Mouse (Mus musculus): ENCODE results near the gene Mpc1. TPM values are rescaled to one million over a fixed set of nuclear protein-coding genes. Genes with fewer than 3 reads are reported as not detected.
A peak's percentile ranks its signal among the peaks of the same experiment; 100 is the strongest.
"Not testable (repeated sequence)": the region's sequence is repeated elsewhere in the genome, so short reads cannot be mapped to it uniquely, and the experiment has no call there.

Mpc1 gene
- polyA plus RNA-seq, 1 experiment from 2014 or later: 87.9 TPM

GRCm38 (mm10) chr17:8326877-8327276, 44.2 kb downstream of the Mpc1 start:
- not testable (repeated sequence) for H3K4me3 ChIP-seq (ENCODE audit: low read depth, low read length); DNase-seq (ENCODE audit: low spot score); H3K9ac ChIP-seq (ENCODE audit: low read length); H3K4me1 ChIP-seq (replicated peaks; ENCODE audit: control insufficient read depth, insufficient read depth, low read length); ATAC-seq (replicated peaks; ENCODE audit: low FRiP score); H3K27ac ChIP-seq (ENCODE audit: low read depth, low read length); H3K27me3 ChIP-seq (ENCODE audit: control insufficient read depth, insufficient read depth, low read length); H3K4me2 ChIP-seq (ENCODE audit: low read depth, low read length, severe bottlenecking); H3K9me3 ChIP-seq (ENCODE audit: control insufficient read depth, low read length); H3K36me3 ChIP-seq (ENCODE audit: control insufficient read depth, insufficient read depth, low read length)
- 89% methylated on average over 10 of the region's 11 CpGs for WGBS

DNA sequence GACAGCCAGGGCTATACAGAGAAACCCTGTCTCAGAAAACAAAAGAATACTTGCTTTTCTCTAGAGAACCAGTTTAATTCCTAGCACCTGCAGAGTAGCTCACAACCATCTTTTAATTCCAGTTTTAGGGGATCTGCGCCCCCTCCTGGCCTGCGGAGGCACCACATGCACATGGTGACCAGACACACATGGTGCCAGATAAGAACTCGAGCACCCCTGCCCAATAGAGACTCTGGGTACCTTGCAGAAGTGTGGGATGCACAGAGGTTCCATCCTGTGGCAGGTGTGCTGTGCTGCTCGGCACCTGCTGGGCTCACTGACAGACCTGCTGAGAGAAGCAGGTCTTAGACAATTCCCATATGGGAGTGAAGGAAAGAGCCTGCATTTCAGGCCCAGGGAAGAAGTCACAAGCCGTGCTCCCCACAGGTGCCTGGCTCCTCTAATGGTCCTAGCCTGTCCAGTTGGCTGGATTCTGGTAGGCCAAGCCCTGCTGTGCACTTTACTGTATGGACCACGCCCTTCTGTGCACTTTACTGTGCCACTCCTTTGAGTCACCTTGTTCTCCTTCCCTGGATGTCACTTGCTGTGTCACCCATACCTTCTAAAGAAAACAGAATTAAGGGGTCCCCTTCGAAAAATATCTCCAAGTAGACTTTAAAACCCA, 45.9 kb downstream of the Mpc1 start:
- Histone ChIP-seq H3K9ac (ENCODE audit: low read length) (no peak overlapping the region), H3K4me1 (replicated peaks; ENCODE audit: control insufficient read depth, insufficient read depth, low read length) (no peaks in the 10 kb centered on the region), H3K27ac (ENCODE audit: low read depth, low read length) (no peak overlapping the region), H3K27me3 (ENCODE audit: control insufficient read depth, insufficient read depth, low read length) (no peaks in the 10 kb centered on the region), H3K4me3 (ENCODE audit: low read depth, low read length) (no peak overlapping the region), H3K9me3 (ENCODE audit: control insufficient read depth, low read length) (no peaks in the 10 kb centered on the region), H3K4me2 (ENCODE audit: low read depth, low read length, severe bottlenecking) (no peak overlapping the region), H3K36me3 (ENCODE audit: control insufficient read depth, insufficient read depth, low read length) (0 out of 2 replicates have a peak, but pooled peaks cover 3% of the 10 kb centered on the region)
- ATAC-seq (replicated peaks; ENCODE audit: low FRiP score): no peak
- no peak for DNase-seq (ENCODE audit: low spot score)
- WGBS: 73% methylated on average over 7 of the region's 7 CpGs

DNA sequence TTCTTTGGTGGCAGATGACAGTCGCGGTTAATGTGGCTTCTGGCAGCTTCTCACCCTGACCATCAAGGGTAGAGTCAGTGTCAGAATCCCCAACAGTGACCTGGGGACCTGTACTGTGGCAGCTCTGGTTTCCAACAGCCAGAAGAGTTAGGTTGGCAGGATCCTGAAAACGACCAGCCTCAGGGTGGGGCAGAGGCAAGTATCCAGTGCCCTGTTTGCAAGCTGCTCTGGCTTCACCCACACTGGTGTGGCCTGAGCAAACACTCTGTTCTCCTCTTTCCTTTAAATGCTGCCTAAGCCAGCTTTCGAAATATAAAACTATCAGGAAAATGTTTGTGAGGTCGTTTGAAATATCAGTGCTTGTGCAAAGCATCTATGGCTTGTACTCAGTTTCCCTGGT, 47.9 kb downstream of the Mpc1 start:
- DNase-seq (ENCODE audit: low spot score): no peak

GRCm38 (mm10) chr17:8337159-8337558, 54.5 kb downstream of the Mpc1 start, which contains the start of gene Prr18:
Gene Prr18, plus strand, starts transcription at chr17:8337459.
- H3K27ac ChIP-seq (ENCODE audit: low read depth, low read length); DNase-seq (ENCODE audit: low spot score); ATAC-seq (replicated peaks; ENCODE audit: low FRiP score); H3K4me1 ChIP-seq (replicated peaks; ENCODE audit: control insufficient read depth, insufficient read depth, low read length); H3K4me3 ChIP-seq (ENCODE audit: low read depth, low read length); H3K9me3 ChIP-seq (ENCODE audit: control insufficient read depth, low read length); H3K4me2 ChIP-seq (ENCODE audit: low read depth, low read length, severe bottlenecking); H3K9ac ChIP-seq (ENCODE audit: low read length); H3K36me3 ChIP-seq (ENCODE audit: control insufficient read depth, insufficient read depth, low read length): not testable (repeated sequence)
- WGBS: no CpG with 5 or more reads among the region's 5 CpGs
- peaks cover 29% of the 10 kb centered on the region for H3K27me3 ChIP-seq (ENCODE audit: control insufficient read depth, insufficient read depth, low read length)

More for the DNA sequence above, 47.9 kb downstream of the Mpc1 start:
- Histone ChIP-seq H3K9me3 (ENCODE audit: control insufficient read depth, low read length) (no peaks in the 10 kb centered on the region), H3K27ac (ENCODE audit: low read depth, low read length) (no peak overlapping the region), H3K4me1 (replicated peaks; ENCODE audit: control insufficient read depth, insufficient read depth, low read length) (no peaks in the 10 kb centered on the region), H3K9ac (ENCODE audit: low read length) (no peak overlapping the region), H3K27me3 (ENCODE audit: control insufficient read depth, insufficient read depth, low read length) (no peaks in the 10 kb centered on the region), H3K36me3 (ENCODE audit: control insufficient read depth, insufficient read depth, low read length) (0 out of 2 replicates have a peak, but pooled peaks cover 3% of the 10 kb centered on the region), H3K4me2 (ENCODE audit: low read depth, low read length, severe bottlenecking) (no peak overlapping the region), H3K4me3 (ENCODE audit: low read depth, low read length) (no peak overlapping the region)
- ATAC-seq (replicated peaks; ENCODE audit: low FRiP score): no peak
- WGBS: 77% methylated on average over 5 of the region's 5 CpGs

- no peak overlapping the region; the same call in 1 of the 2 replicates for H3K9ac ChIP-seq (ENCODE audit: low read length)
- ATAC-seq (replicated peaks; ENCODE audit: low FRiP score): no peak
Measured at GRCm38 (mm10) chr17:8339666-8340374, 57.1 kb downstream of the Mpc1 start.

DNA sequence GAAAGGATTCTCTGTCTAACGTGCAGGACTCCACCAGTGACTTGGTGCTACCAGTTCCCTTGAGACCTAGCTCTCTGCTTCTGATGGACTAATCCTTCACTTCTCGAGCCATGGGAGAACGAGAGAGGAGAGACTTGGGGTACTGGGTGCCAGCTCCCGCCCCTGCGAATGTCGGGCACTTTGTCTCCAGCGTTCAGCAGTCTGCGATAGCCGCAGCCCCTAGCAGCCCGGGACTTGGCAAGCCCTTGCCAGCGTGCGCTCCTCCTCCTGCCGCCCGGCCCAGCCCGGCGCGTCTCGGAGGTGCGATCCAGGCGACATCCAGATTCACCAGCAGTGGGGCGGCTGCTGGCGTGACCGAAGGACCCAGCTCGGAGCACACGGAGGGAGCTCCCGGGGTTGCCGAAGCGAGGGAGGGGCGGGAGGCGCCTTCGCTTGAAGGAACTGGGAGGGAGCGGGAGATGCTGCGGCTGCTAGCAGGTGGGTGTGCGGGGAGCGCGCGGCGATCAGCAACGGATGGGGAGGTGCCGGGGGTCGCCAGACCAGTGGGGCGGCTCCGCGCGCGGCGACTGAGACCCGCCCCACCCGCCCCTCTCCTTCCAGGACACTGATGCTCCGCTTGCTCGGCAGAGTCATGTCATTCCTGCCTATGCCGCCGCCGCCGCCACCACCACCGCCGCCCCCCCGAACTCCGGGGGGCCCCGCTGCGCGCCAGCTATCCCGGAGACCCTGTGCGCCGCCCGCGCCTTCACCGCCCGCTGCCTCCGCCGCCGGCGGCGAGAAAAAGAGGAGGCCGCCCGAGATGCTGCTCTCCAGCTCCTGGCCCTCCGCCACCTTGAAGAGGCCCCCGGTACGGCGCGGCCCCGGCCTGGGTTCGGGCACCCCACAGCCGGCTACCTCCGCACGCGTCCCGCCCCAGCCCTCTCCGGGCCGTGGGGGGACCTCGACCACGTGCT, 58.0 kb downstream of the Mpc1 start:
- no peak overlapping the region for H3K27ac ChIP-seq (ENCODE audit: low read depth, low read length)
- peaks cover 35% of the 10 kb centered on the region for H3K27me3 ChIP-seq (ENCODE audit: control insufficient read depth, insufficient read depth, low read length)
- ATAC-seq (replicated peaks; ENCODE audit: low FRiP score): peak; percentile 49

More at GRCm38 (mm10) chr17:8339666-8340374, 57.1 kb downstream of the Mpc1 start:
- peaks cover 35% of the 10 kb centered on the region for H3K27me3 ChIP-seq (ENCODE audit: control insufficient read depth, insufficient read depth, low read length)
- peak overlapping the region; percentile 53 for H3K4me3 ChIP-seq (ENCODE audit: low read depth, low read length)
- 19% methylated on average over 8 of the region's 8 CpGs for WGBS
- no peaks in the 10 kb centered on the region for H3K36me3 ChIP-seq (ENCODE audit: control insufficient read depth, insufficient read depth, low read length)
- no peak for DNase-seq (ENCODE audit: low spot score)
- H3K4me1 ChIP-seq (replicated peaks; ENCODE audit: control insufficient read depth, insufficient read depth, low read length): peaks cover 8% of the 10 kb centered on the region; the same call in 1 of the 2 replicates
- H3K27ac ChIP-seq (ENCODE audit: low read depth, low read length): no peak overlapping the region
- H3K9me3 ChIP-seq (ENCODE audit: control insufficient read depth, low read length): no peaks in the 10 kb centered on the region
- H3K4me2 ChIP-seq (ENCODE audit: low read depth, low read length, severe bottlenecking): peak overlapping the region; percentile 100

GRCm38 (mm10) chr17:8341360-8341963, 58.8 kb downstream of the Mpc1 start:
- Histone ChIP-seq H3K9me3 (ENCODE audit: control insufficient read depth, low read length) (no peaks in the 10 kb centered on the region), H3K27ac (ENCODE audit: low read depth, low read length) (no peak overlapping the region), H3K4me2 (ENCODE audit: low read depth, low read length, severe bottlenecking) (peak overlapping the region; percentile 100), H3K4me1 (replicated peaks; ENCODE audit: control insufficient read depth, insufficient read depth, low read length) (peaks cover 8% of the 10 kb centered on the region; the same call in 1 of the 2 replicates), H3K9ac (ENCODE audit: low read length) (peak overlapping the region; percentile 68), H3K27me3 (ENCODE audit: control insufficient read depth, insufficient read depth, low read length) (peaks cover 35% of the 10 kb centered on the region), H3K4me3 (ENCODE audit: low read depth, low read length) (peak overlapping the region; percentile 53), H3K36me3 (ENCODE audit: control insufficient read depth, insufficient read depth, low read length) (no peaks in the 10 kb centered on the region)
- peak; percentile 44; the same call in 1 of the 2 replicates for ATAC-seq (replicated peaks; ENCODE audit: low FRiP score)
- 9% methylated on average over 46 of the region's 46 CpGs for WGBS
- peak; percentile 66 for DNase-seq (ENCODE audit: low spot score)

More for the DNA sequence above, 58.0 kb downstream of the Mpc1 start:
- Histone ChIP-seq H3K9ac (ENCODE audit: low read length) (peak overlapping the region; percentile 68), H3K4me3 (ENCODE audit: low read depth, low read length) (peak overlapping the region; percentile 53), H3K4me2 (ENCODE audit: low read depth, low read length, severe bottlenecking) (peak overlapping the region; percentile 100), H3K36me3 (ENCODE audit: control insufficient read depth, insufficient read depth, low read length) (no peaks in the 10 kb centered on the region), H3K4me1 (replicated peaks; ENCODE audit: control insufficient read depth, insufficient read depth, low read length) (peaks cover 8% of the 10 kb centered on the region; the same call in 1 of the 2 replicates), H3K9me3 (ENCODE audit: control insufficient read depth, low read length) (no peaks in the 10 kb centered on the region)
- whole genome bisulfite sequencing: under 1% methylated on average over 65 of the region's 92 CpGs
- DNase-seq (ENCODE audit: low spot score): peak; percentile 72

- Histone ChIP-seq H3K27ac (ENCODE audit: low read depth, low read length) (no peak overlapping the region), H3K4me3 (ENCODE audit: low read depth, low read length) (no peak overlapping the region), H3K9me3 (ENCODE audit: control insufficient read depth, low read length) (no peaks in the 10 kb centered on the region), H3K9ac (ENCODE audit: low read length) (no peak overlapping the region), H3K4me1 (replicated peaks; ENCODE audit: control insufficient read depth, insufficient read depth, low read length) (peaks cover 8% of the 10 kb centered on the region; the same call in 1 of the 2 replicates), H3K4me2 (ENCODE audit: low read depth, low read length, severe bottlenecking) (no peak overlapping the region), H3K27me3 (ENCODE audit: control insufficient read depth, insufficient read depth, low read length) (peaks cover 35% of the 10 kb centered on the region), H3K36me3 (ENCODE audit: control insufficient read depth, insufficient read depth, low read length) (no peaks in the 10 kb centered on the region)
- DNase-seq (ENCODE audit: low spot score) (no peak), ATAC-seq (replicated peaks; ENCODE audit: low FRiP score) (no peak)
- WGBS: 55% methylated on average over 5 of the region's 5 CpGs
Measured at GRCm38 (mm10) chr17:8342706-8343105, 60.0 kb downstream of the Mpc1 start.
